Mouse (Mus musculus): ENCODE data around the gene Olfr1505. TPM values are rescaled to one million over a fixed set of nuclear protein-coding genes. Genes with fewer than 3 reads are reported as not detected.

Olfr1505 gene
- total RNA-seq (2021): not detected
- long read RNA-seq, experiment 1: 0 reads
- long read RNA-seq, experiment 2: 0 reads

DNA sequence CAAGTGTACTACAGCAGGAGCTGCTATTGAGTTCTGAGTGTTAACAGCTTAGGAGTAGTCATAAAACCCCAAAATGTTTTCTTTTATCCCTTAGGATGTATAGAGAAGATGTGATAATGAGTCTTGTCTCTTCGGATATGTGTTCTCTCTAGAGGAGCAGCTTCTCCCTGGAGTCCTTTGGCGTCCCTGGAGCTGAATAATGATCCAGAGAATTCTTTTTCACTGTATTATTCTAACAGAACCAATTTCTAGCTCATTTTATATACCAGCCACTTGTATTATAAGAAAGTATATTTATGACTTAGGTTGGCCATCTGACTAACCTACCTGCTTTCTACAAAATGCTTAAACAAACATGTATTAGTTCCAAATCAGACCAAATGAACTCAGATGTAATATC lies at the start of gene Olfr1505:
Gene Olfr1505 (plus strand): TSS at position 301 of the 400 bp plus-strand sequence.
- no peak for DNase-seq

DNA sequence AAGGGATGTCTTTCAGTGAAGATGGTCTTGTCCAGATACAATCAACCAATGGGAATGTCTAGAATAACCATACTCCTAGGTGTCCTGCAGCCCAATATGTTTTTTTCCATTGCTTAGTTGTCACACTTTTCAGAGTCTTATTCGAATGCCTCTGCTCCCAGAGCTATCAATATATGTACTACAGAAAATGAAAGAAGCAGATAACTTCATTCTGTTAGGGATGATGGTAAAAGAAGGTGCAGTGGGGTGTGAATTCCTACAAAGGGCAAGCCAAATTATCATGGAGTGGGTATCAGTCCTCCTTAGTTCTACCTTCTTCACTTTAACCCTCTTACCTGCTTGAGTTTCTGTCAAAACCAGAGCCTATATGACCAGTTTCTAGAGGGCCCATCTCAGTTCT lies 15.5 kb upstream of the Olfr1505 start, which contains the start of gene Olfr1504:
Gene Olfr1504 (minus strand): TSS at position 101 of the 400 bp plus-strand sequence.
- DNase-seq: no peak

Other genes starting within 250 kb of the Olfr1505 start
- not detected for gene Olfr1491, start 216.3 kb upstream of the Olfr1505 start, total RNA-seq (2021)
- not detected for gene Olfr1493-ps1, start 190.3 kb upstream of the Olfr1505 start, total RNA-seq (2021)
- gene Olfr1494, start 173.8 kb upstream of the Olfr1505 start, total RNA-seq (2021): not detected
- gene Olfr1495, start 148.9 kb upstream of the Olfr1505 start, total RNA-seq (2021): not detected
- not detected for gene Olfr1496, start 135.7 kb upstream of the Olfr1505 start, total RNA-seq (2021)
- gene Olfr1497, start 115.3 kb upstream of the Olfr1505 start, total RNA-seq (2021): not detected
- not detected for gene Olfr1499, start 94.1 kb upstream of the Olfr1505 start, total RNA-seq (2021)
- not detected for gene Olfr1500, start 83.0 kb upstream of the Olfr1505 start, total RNA-seq (2021)
- not detected for gene Olfr1501, start 62.8 kb upstream of the Olfr1505 start, total RNA-seq (2021)
- gene Olfr1502, start 51.7 kb upstream of the Olfr1505 start, total RNA-seq (2021): not detected
- gene Olfr1504, start 15.6 kb upstream of the Olfr1505 start, total RNA-seq (2021): not detected

All from adrenal gland, postnatal 10 days (tissue).